Mouse (Mus musculus) ES-CJ7 (cell line): ENCODE data around the gene Nubp1.
A peak's percentile ranks its signal among the peaks of the same experiment; 100 is the strongest.

ENCODE experiments used
- DNase-seq: peaks from one replicate; pipeline ENCODE4 v3.0.0; 2011; ENCODE audit warnings: low read depth, low spot score

Nubp1 gene

GRCm38 (mm10) chr16:10467391-10468107 lies 55.8 kb downstream of the Nubp1 start:
- peak; percentile 86 for DNase-seq

- DNase-seq: peak; percentile 45
Measured at GRCm38 (mm10) chr16:10468201-10468600, 56.5 kb downstream of the Nubp1 start.

GRCm38 (mm10) chr16:10471950-10472349 lies 60.2 kb downstream of the Nubp1 start:
- no peak for DNase-seq
